Mouse (Mus musculus): ENCODE results near the gene Gm20661.

DNA sequence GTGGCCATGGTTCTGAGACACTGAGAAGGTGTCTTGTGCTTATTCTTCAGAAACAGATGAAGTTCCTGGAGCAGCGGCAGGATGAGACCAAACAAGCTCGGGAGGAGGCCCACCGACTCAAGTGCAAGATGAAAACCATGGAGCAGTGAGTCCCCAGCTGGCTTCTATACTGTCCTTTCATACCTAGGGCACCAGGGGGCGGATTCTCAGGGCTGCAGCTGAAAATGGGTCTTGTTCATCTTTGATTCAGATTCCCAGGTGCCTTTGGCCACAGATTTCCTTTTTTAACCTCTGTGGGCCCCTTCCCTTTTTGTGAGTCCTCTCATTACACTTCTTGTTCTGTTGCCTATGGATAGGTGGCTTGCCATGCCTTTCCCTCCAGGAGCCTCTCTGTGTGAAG is 21.9 kb upstream of the Gm20661 start:
- TF ChIP-seq POLR2A (IDR thresholded peaks at IDR 0.05; ENCODE audit: low read depth, low read length) (no peak), CTCF (IDR thresholded peaks at IDR 0.05; ENCODE audit: extremely low read depth, insufficient read length, insufficient replicate concordance, low read depth, low read length) (no peak)
